Comparison of ENCODE assay signal across 8 mouse cellular contexts in the genomic region with DNA sequence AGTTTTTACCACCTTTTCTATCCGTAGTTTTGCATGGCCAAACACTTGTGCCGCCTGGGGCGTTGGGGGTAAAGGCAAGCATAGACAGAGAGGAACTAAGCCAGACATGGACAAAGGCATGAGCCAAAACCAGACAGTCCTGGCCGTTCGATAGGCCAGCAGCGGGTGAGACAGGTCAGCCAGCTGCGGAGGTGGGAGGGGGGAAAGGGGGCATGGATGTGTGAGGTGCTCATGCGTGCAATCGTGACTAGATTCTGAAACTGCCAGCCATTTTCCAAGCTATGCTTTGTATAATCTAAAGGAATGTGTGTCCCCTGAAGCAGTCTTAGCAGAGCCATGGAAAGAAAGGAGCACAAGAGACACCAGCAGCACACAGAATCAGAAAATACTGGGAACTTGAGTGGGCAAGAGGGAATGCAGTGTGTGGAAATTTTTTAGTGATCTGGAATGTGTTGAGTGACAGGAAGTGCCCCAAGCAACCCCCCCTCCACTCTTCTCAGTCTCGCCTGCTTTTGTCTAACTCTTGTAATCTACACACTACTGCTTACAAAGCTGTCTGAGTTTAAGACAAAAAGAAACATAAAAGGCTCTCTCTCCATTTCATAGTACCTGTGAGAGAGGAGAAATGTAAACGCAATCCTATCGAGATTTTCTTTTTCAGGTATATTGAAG.
DNase-seq lines count a peak whose midpoint lies in the region; ATAC-seq and TF ChIP-seq lines count a peak whose summit lies in the region.

No protein-coding gene starts in this region.

- no peak for TF ChIP-seq CTCF in intestine, postnatal 0 days (IDR thresholded peaks at IDR 0.05; ENCODE audit: low read depth)

- TF ChIP-seq POLR2A in limb, embryonic 14.5 days (IDR thresholded peaks at IDR 0.05; ENCODE audit: borderline replicate concordance, extremely low read depth, insufficient read depth, insufficient read length): peak; percentile 64; the same call in 1 of the 2 replicates

- peak overlapping the region; percentile 23 for H3K9ac ChIP-seq in intestine, postnatal 0 days (ENCODE audit: low read depth, low read length)
- peak overlapping the region; percentile 85 for H3K9ac ChIP-seq in limb, embryonic 14.5 days (ENCODE audit: low read depth, low read length, severe bottlenecking)
- H3K9ac ChIP-seq in midbrain, embryonic 15.5 days: peak overlapping the region; percentile 62

- H3K9me3 ChIP-seq in embryonic facial prominence, embryonic 10.5 days: no peaks in the 10 kb centered on the region
- no peaks in the 10 kb centered on the region for H3K9me3 ChIP-seq in intestine, postnatal 0 days (ENCODE audit: control insufficient read depth)
- no peaks in the 10 kb centered on the region for H3K9me3 ChIP-seq in limb, embryonic 14.5 days (ENCODE audit: control insufficient read depth, low read length)
- no peaks in the 10 kb centered on the region for H3K9me3 ChIP-seq in midbrain, embryonic 15.5 days

- ATAC-seq in intestine, postnatal 0 days: 0 out of 2 replicates have a peak, but pooled peaks have one; percentile 23
- peak; percentile 77 for ATAC-seq in limb, embryonic 14.5 days (ENCODE audit: low FRiP score, low read depth)
- ATAC-seq in midbrain, embryonic 15.5 days (replicated peaks): peak; percentile 87

- H3K36me3 ChIP-seq in embryonic facial prominence, embryonic 10.5 days (replicated peaks): peaks cover 10% of the 10 kb centered on the region
- no peaks in the 10 kb centered on the region for H3K36me3 ChIP-seq in intestine, postnatal 0 days (ENCODE audit: control insufficient read depth, insufficient read depth)
- no peaks in the 10 kb centered on the region for H3K36me3 ChIP-seq in limb, embryonic 14.5 days (ENCODE audit: control insufficient read depth, insufficient read depth, low read length)
- H3K36me3 ChIP-seq in midbrain, embryonic 15.5 days (replicated peaks): no peaks in the 10 kb centered on the region

- no peaks in the 10 kb centered on the region for H3K27me3 ChIP-seq in embryonic facial prominence, embryonic 10.5 days (replicated peaks; ENCODE audit: low read depth, poor library complexity, severe bottlenecking)
- no peaks in the 10 kb centered on the region for H3K27me3 ChIP-seq in intestine, postnatal 0 days (replicated peaks; ENCODE audit: control insufficient read depth, insufficient read depth, low read length)
- H3K27me3 ChIP-seq in limb, embryonic 14.5 days (ENCODE audit: control insufficient read depth, insufficient read depth, low read length): no peaks in the 10 kb centered on the region
- H3K27me3 ChIP-seq in midbrain, embryonic 15.5 days (replicated peaks): no peaks in the 10 kb centered on the region

- peak overlapping the region; percentile 66 for H3K4me3 ChIP-seq in embryonic facial prominence, embryonic 10.5 days
- H3K4me3 ChIP-seq in intestine, postnatal 0 days (ENCODE audit: low read depth, low read length): peak overlapping the region; percentile 38
- peak overlapping the region; percentile 65 for H3K4me3 ChIP-seq in limb, embryonic 14.5 days (replicated peaks; ENCODE audit: low read length)
- peak overlapping the region; percentile 54 for H3K4me3 ChIP-seq in midbrain, embryonic 15.5 days

- 4% methylated on average over 12 of the region's 12 CpGs for WGBS in embryonic facial prominence, embryonic 10.5 days
- 16% methylated on average over 12 of the region's 12 CpGs for WGBS in intestine, postnatal 0 days
- WGBS in limb, embryonic 14.5 days: 2% methylated on average over 12 of the region's 12 CpGs
- WGBS in midbrain, embryonic 15.5 days: 1% methylated on average over 12 of the region's 12 CpGs

- H3K4me1 ChIP-seq in embryonic facial prominence, embryonic 10.5 days: peaks cover 25% of the 10 kb centered on the region
- H3K4me1 ChIP-seq in intestine, postnatal 0 days (replicated peaks; ENCODE audit: control insufficient read depth, insufficient read depth, low read length): peaks cover 4% of the 10 kb centered on the region; the same call in 1 of the 2 replicates
- peaks cover 4% of the 10 kb centered on the region; the same call in 1 of the 2 replicates for H3K4me1 ChIP-seq in limb, embryonic 14.5 days (ENCODE audit: control insufficient read depth, insufficient read depth, low read length)
- H3K4me1 ChIP-seq in midbrain, embryonic 15.5 days: peaks cover 24% of the 10 kb centered on the region

- H3K27ac ChIP-seq in embryonic facial prominence, embryonic 10.5 days (replicated peaks): peak overlapping the region; percentile 96
- peak overlapping the region; percentile 46 for H3K27ac ChIP-seq in intestine, postnatal 0 days (ENCODE audit: low read depth, low read length)
- peak overlapping the region; percentile 98 for H3K27ac ChIP-seq in limb, embryonic 14.5 days (replicated peaks; ENCODE audit: low read depth, low read length)
- peak overlapping the region; percentile 95 for H3K27ac ChIP-seq in midbrain, embryonic 15.5 days

- peak; percentile 3 to 14 for DNase-seq in left cerebral cortex, adult 18-20 months (ENCODE audit: low spot score in 2 of 2)
- DNase-seq in left cerebral cortex, adult 11 months (ENCODE audit: low spot score): no peak
- peak; percentile 93 for DNase-seq in embryonic facial prominence, embryonic 10.5 days (ENCODE audit: low spot score)
- peak; percentile 97 for DNase-seq in heart, adult 11 months
- peak; percentile 76 for DNase-seq in limb, embryonic 14.5 days (ENCODE audit: low spot score)
- peak; percentile 24 to 27 for DNase-seq in spleen, postnatal 36 days (ENCODE audit: low spot score in 2 of 2)

- peak overlapping the region; percentile 68 for H3K4me2 ChIP-seq in intestine, postnatal 0 days (replicated peaks; ENCODE audit: low read depth)
- peak overlapping the region; percentile 71 for H3K4me2 ChIP-seq in limb, embryonic 14.5 days (replicated peaks; ENCODE audit: low read depth, low read length, severe bottlenecking)
- H3K4me2 ChIP-seq in midbrain, embryonic 15.5 days: peak overlapping the region; percentile 66

Comparison
In these comparisons a context has a peak if more than half of its experiments do, and no peak if none do; other contexts are left out.
1. H3K27ac ChIP-seq: peak in every context shown above with its lines; median percentile 98 in limb, embryonic 14.5 days; 96 in embryonic facial prominence, embryonic 10.5 days; 95 in midbrain, embryonic 15.5 days; 46 in intestine, postnatal 0 days.
2. ATAC-seq: peak in every context shown above with its lines; median percentile 87 in midbrain, embryonic 15.5 days; 77 in limb, embryonic 14.5 days; 23 in intestine, postnatal 0 days.
3. H3K9ac ChIP-seq: peak in every context shown above with its lines; median percentile 85 in limb, embryonic 14.5 days; 62 in midbrain, embryonic 15.5 days; 23 in intestine, postnatal 0 days.